ENCODE assay signal across 12 mouse cellular contexts in genomic region chr14:31414235-31414966, GRCm38 (mm10). TPM values are rescaled to one million over a fixed set of nuclear protein-coding genes. Genes with fewer than 3 reads are reported as not detected.
DNase-seq lines count a peak whose midpoint lies in the region; ATAC-seq and TF ChIP-seq lines count a peak whose summit lies in the region.
"Had no signal": no experiment of that assay in that cellular context is flagged by ENCODE, and none has a peak within 500 bp of the region (broad histone marks: within the 10 kb centered on the region; RNA-seq: fewer than 3 reads in every experiment).

No protein-coding gene starts in this region.

- TF ChIP-seq RAD21 in CH12.LX (IDR thresholded peaks at IDR 0.05; ENCODE audit: low read depth, low read length) = no peak

- dilution Hi-C loops in CH12.LX (cut with MboI; ENCODE audit: extremely low pct_ligation_motif_present, extremely low pct_unique_long_range_greater_than_20kb, low sequenced_read_pairs) = no loop called here

- H3K9me3 ChIP-seq in heart, embryonic 11.5 days (replicated peaks; ENCODE audit: control insufficient read depth, low read length) = no peaks in the 10 kb centered on the region
- no peaks in the 10 kb centered on the region for H3K9me3 ChIP-seq in CH12.LX (replicated peaks; ENCODE audit: low read length)
- H3K9me3 ChIP-seq: neural tube, embryonic 12.5 days had no signal

- H3K4me2 ChIP-seq in heart, embryonic 11.5 days = no peak overlapping the region
- H3K4me2 ChIP-seq in CH12.LX (ENCODE audit: insufficient read depth, low read depth, poor library complexity, severe bottlenecking) = peak overlapping the region; percentile 39; the same call in 1 of the 2 replicates
- H3K4me2 ChIP-seq: neural tube, embryonic 12.5 days had no signal

- no peaks in the 10 kb centered on the region for H3K36me3 ChIP-seq in heart, embryonic 11.5 days (ENCODE audit: control insufficient read depth, insufficient read depth, low read length)
- peaks cover 2% of the 10 kb centered on the region; the same call in 1 of the 2 replicates for H3K36me3 ChIP-seq in liver, adult 2 months (ENCODE audit: control insufficient read depth, insufficient read depth, low read length)
- peaks cover 31 to 76% of the 10 kb centered on the region in 2 experiments for H3K36me3 ChIP-seq in CH12.LX (replicated peaks in 1 of 2; ENCODE audit: control insufficient read depth in 1 of 2, insufficient read depth in 1 of 2, low read length in 1 of 2)

- no peak for DNase-seq in heart, postnatal 36 days
- DNase-seq in liver, adult 2 months (ENCODE audit: extremely low read depth, low read depth, low spot score) = no peak
- DNase-seq in liver (no peak), CH12.LX (ENCODE audit: extremely low read depth) (no peak)
- DNase-seq in induced T-regulatory cell, adult 2 months (ENCODE audit: low read depth) = peak; percentile 46
- no peak for DNase-seq in right cerebral cortex, postnatal 4 days
- DNase-seq in layer of hippocampus, postnatal 10 days (ENCODE audit: low spot score in 2 of 2) = no peak
- DNase-seq: adrenal gland, adult 8-10 months; cerebellum, adult 9-10 months; layer of hippocampus, adult 9-11 months had no signal

- no peak overlapping the region for H3K4me3 ChIP-seq in heart, embryonic 11.5 days (ENCODE audit: low read depth, low read length)
- no peak overlapping the region for H3K4me3 ChIP-seq in liver, adult 2 months (ENCODE audit: insufficient read depth, low read depth, low read length)
- no peak overlapping the region for H3K4me3 ChIP-seq in CH12.LX (replicated peaks in 1 of 3; ENCODE audit: low read depth in 2 of 3, low read length in 2 of 3, poor library complexity in 1 of 3)
- H3K4me3 ChIP-seq: neural tube, embryonic 12.5 days had no signal

- peaks cover 53% of the 10 kb centered on the region for H3K79me2 ChIP-seq in liver, adult 2 months (ENCODE audit: control insufficient read depth, insufficient read depth, low read length)
- H3K79me2 ChIP-seq in CH12.LX (replicated peaks; ENCODE audit: control insufficient read depth, extremely low read depth, insufficient read depth, poor library complexity, severe bottlenecking) = peaks cover 79% of the 10 kb centered on the region

- in situ Hi-C loops in CH12.LX (cut with MboI; ENCODE audit: low pct_ligation_motif_present, low pct_unique_long_range_greater_than_20kb, low sequenced_read_pairs) = no loop called here

- no peak for TF ChIP-seq CTCF in liver, adult 2 months (IDR thresholded peaks at IDR 0.05; ENCODE audit: low read depth, low read length)
- no peak for TF ChIP-seq CTCF in CH12.LX (conservative IDR thresholded peaks at IDR 0.05 in 1 of 2, IDR thresholded peaks at IDR 0.05 in 1 of 2; ENCODE audit: low read depth in 2 of 2, low read length in 2 of 2)

- no peak for TF ChIP-seq EP300 in CH12.LX (IDR thresholded peaks at IDR 0.05; ENCODE audit: low read length)

- intact Hi-C loops in heart, postnatal 36 days (cut with DNase I) = no loop called here

- no peak for ATAC-seq in heart, embryonic 11.5 days (replicated peaks; ENCODE audit: insufficient number of reproducible peaks, low FRiP score, low TSS enrichment)

- H3K4me1 ChIP-seq in heart, embryonic 11.5 days (ENCODE audit: control insufficient read depth, insufficient read depth, low read length) = peaks cover 56% of the 10 kb centered on the region
- H3K4me1 ChIP-seq in liver, adult 2 months (ENCODE audit: control insufficient read depth, insufficient read depth, low read length) = peaks cover 39% of the 10 kb centered on the region
- H3K4me1 ChIP-seq in CH12.LX (ENCODE audit: control insufficient read depth in 1 of 2, insufficient read depth in 2 of 2) = peaks cover 74 to 99% of the 10 kb centered on the region in 2 experiments

- peak overlapping the region; percentile 48 for H3K27ac ChIP-seq in heart, embryonic 11.5 days (ENCODE audit: low read depth, low read length)
- H3K27ac ChIP-seq in liver, adult 2 months (replicated peaks; ENCODE audit: insufficient read depth, low read depth, low read length) = peak overlapping the region; percentile 23
- peak overlapping the region; percentile 97 for H3K27ac ChIP-seq in CH12.LX (ENCODE audit: insufficient read depth, low read depth)
- H3K27ac ChIP-seq: neural tube, embryonic 12.5 days had no signal

- 61% methylated on average over 10 of the region's 10 CpGs for WGBS in heart, embryonic 11.5 days (ENCODE audit: insufficient replicate concordance)
- WGBS in liver, adult 2 months = 74% methylated on average over 10 of the region's 10 CpGs

- no peaks in the 10 kb centered on the region for H3K27me3 ChIP-seq in heart, embryonic 11.5 days (ENCODE audit: control insufficient read depth, insufficient read depth, low read length)
- H3K27me3 ChIP-seq in liver, adult 2 months (ENCODE audit: control insufficient read depth, insufficient read depth, low read length) = no peaks in the 10 kb centered on the region
- no peaks in the 10 kb centered on the region for H3K27me3 ChIP-seq in CH12.LX (replicated peaks)
- H3K27me3 ChIP-seq: neural tube, embryonic 12.5 days had no signal

- TF ChIP-seq POLR2A in liver, adult 2 months (IDR thresholded peaks at IDR 0.05; ENCODE audit: extremely low read depth, insufficient read depth, low read length) = no peak
- TF ChIP-seq POLR2A in CH12.LX (IDR thresholded peaks at IDR 0.05; ENCODE audit: low read depth, low read length) = no peak

- no peak overlapping the region for H3K9ac ChIP-seq in heart, embryonic 11.5 days (ENCODE audit: low read depth, low read length)
- H3K9ac ChIP-seq in liver, adult 2 months (ENCODE audit: low read depth, low read length) = no peak overlapping the region
- 0 out of 2 replicates have a peak overlapping the region, but pooled peaks have one; percentile 12 for H3K9ac ChIP-seq in CH12.LX (ENCODE audit: insufficient read depth, low read depth)
- H3K9ac ChIP-seq: neural tube, embryonic 12.5 days had no signal

TF ChIP-seq in CH12.LX, 34 proteins besides CTCF, POLR2A, EP300 and RAD21:
- TF ChIP-seq MAFK (IDR thresholded peaks at IDR 0.05; ENCODE audit: insufficient replicate concordance, low read length) (peak; percentile 69), BHLHE40 (IDR thresholded peaks at IDR 0.05; ENCODE audit: low read depth, low read length) (0 out of 2 replicates have a peak, but pooled peaks have one; percentile 20), SIN3A (IDR thresholded peaks at IDR 0.05; ENCODE audit: low read length) (peak; percentile 5; the same call in 1 of the 2 replicates), TCF12 (IDR thresholded peaks at IDR 0.05; ENCODE audit: low read depth, low read length) (no peak), TBP (conservative IDR thresholded peaks at IDR 0.05; ENCODE audit: low read depth, low read length) (no peak)

RNA-seq across cellular contexts. Expression of gene Sh3bp5, which starts 21.5 kb away (rescaled TPM):
- 10.9 and 16.8 TPM in 2 replicates for polyA plus RNA-seq in heart, embryonic 11.5 days (2014; fragmentation: Nextera tagmentation; extraction: Ambion mirVana)
- total RNA-seq in heart, postnatal 36 days (2021) = 10 to 100 TPM; 56.4 to 60.6 TPM
- total RNA-seq in liver, adult 2 months (2014; rRNA removed) = 37.1 and 37.7 TPM in 2 replicates
- polyA plus RNA-seq in liver, adult 2 months (2012; rRNA removed) = 22.6 and 26.1 TPM in 2 replicates
- total RNA-seq in CH12.LX (2012; rRNA removed) (50.2 and 64.6 TPM in 2 replicates), CH12.LX (2014; rRNA removed) (53.0 and 57.4 TPM in 2 replicates)
- polyA plus RNA-seq in CH12.LX (2012; ENCODE audit: insufficient read length, low read depth) = 158 and 164 TPM in 2 replicates
- total RNA-seq in layer of hippocampus, postnatal 10 days (2021) = 100 to 1,000 TPM; 120 to 125 TPM

Comparison
In these comparisons a context has a peak if more than half of its experiments do, and no peak if none do; other contexts are left out.
1. H3K27ac ChIP-seq: peak in every context shown above with its lines; median percentile 97 in CH12.LX; 48 in heart, embryonic 11.5 days; 23 in liver, adult 2 months.